Mouse (Mus musculus): Measurements from ENCODE around the gene Abcb9. TPM values are rescaled to one million over a fixed set of nuclear protein-coding genes. Genes with fewer than 3 reads are reported as not detected.

Abcb9 gene
- total RNA-seq, 2 experiments from 2014 or later, result 43.8 to 45.5 TPM

DNA sequence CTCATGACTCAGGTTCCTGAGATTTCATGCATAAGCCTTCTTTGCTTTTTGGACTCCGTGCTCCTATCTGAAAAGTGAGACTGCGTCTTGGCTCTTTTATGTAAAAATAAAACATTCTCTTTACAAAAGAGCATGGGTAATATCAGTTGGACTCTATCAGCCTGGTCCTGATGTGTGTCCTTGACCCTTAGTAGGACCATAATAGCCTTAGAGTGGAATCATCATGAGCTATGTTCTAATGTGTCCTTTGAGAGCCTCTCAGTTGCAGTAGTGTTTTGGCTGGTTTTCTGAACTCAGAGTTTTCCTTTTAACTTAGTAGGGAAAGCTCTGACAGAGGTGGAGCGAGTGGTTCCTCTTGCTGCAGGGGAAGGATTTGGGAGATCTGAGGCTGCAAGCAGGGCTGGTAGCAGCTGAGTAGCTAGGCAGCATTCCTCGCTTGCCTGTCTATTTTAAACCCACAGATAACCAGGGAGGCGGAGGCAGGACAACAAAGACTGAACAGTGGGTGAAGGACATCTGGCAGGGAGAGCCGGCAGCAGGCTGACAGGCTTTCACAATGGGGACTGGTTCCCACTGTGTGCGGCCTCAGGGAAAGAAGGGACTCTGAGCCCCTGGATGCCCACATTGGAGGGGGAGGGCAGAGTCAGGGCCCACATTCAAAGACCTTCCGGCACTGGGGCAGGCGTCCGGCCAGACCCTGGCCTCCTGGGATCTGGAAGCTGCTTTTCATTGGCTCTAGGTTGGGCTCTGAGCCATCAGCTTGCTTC is 52.2 kb downstream of the Abcb9 start:
- peak; percentile 83 to 85 for DNase-seq (ENCODE audit: extremely low spot score in 1 of 2, low spot score in 2 of 2)

GRCm38 (mm10) chr5:124041097-124041496 is 54.5 kb downstream of the Abcb9 start:
- intact Hi-C loops (cut with DNase I), result no loop called here

More for the DNA sequence above, 52.2 kb downstream of the Abcb9 start:
- intact Hi-C loops (cut with DNase I), result no loop called here

DNA sequence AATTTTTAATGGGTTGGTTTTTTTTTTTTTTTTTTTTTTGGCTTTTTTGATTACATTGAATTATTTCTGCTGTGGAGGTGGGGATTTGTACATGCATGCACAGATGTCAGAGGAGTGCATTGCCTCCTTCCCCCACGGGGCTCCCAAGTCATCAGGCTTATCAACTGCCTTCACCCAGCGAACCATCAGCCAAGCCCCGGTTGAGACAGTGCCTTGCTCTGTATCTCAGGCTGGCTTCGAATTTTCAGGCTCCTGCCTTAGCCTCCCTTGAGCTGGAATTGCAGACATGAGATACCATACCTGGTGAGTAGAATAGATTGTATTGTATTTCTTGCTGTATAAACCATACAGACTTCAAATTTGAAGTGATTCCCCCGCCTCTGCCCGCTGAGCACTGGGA is 56.0 kb downstream of the Abcb9 start:
- intact Hi-C loops (cut with DNase I), result no loop called here

More at GRCm38 (mm10) chr5:124041097-124041496, 54.5 kb downstream of the Abcb9 start:
- DNase-seq (ENCODE audit: extremely low spot score in 1 of 2, low spot score in 2 of 2), result no peak

DNA sequence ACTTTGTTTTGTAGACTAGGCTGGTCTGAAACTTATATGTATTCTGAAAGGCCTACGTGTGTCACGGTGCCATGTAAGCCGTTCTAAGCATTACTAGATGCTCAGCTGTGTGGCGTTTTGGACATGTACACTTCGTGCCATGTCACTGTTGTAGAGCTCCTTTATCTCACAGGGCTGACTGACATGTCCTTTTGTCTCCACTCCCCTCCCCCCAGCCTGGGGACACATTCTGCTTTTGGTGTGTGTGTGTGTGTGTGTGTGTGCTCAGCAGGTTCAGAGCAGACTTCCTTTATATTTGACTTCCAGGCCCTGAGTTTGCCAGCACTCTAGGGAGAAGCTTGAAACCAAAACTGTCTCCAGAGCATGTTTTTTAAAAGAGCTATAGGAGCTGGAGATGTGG is 58.8 kb downstream of the Abcb9 start:
- peak in 1 of 2 experiments; percentile 68 for DNase-seq (ENCODE audit: extremely low spot score in 1 of 2, low spot score in 2 of 2)
- intact Hi-C loops (cut with DNase I), result no loop called here

More for the DNA sequence above, 56.0 kb downstream of the Abcb9 start:
- no peak for DNase-seq (ENCODE audit: extremely low spot score in 1 of 2, low spot score in 2 of 2)

DNA sequence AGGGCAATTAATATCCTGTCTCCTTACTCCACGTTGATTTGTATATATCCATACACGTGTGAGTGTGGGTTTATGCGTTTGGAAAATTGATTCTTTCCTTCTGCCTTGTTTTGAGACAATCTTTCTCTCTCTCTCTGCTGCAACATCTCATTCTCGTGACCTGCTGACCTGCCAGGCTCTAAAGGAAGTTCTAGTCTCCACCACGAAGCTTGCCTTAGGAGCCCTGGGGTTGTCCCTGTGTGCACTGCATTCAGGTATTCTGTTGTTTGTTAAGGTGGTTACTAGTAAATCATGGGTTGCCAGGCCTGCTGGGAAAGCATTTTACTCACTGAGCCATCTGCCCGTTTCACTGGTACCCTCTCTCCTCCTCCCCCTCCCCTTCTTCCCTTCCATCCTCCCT is 59.3 kb downstream of the Abcb9 start:
- intact Hi-C loops (cut with DNase I), result no loop called here
- no peak for DNase-seq (ENCODE audit: extremely low spot score in 1 of 2, low spot score in 2 of 2)

- intact Hi-C loops (cut with DNase I), result no loop called here
- no peak for DNase-seq (ENCODE audit: extremely low spot score in 1 of 2, low spot score in 2 of 2)
Measured at GRCm38 (mm10) chr5:124035806-124036205, 59.8 kb downstream of the Abcb9 start.

GRCm38 (mm10) chr5:124035406-124035805 is 60.2 kb downstream of the Abcb9 start:
- no peak for DNase-seq (ENCODE audit: extremely low spot score in 1 of 2, low spot score in 2 of 2)
- intact Hi-C loops (cut with DNase I), result no loop called here

DNA sequence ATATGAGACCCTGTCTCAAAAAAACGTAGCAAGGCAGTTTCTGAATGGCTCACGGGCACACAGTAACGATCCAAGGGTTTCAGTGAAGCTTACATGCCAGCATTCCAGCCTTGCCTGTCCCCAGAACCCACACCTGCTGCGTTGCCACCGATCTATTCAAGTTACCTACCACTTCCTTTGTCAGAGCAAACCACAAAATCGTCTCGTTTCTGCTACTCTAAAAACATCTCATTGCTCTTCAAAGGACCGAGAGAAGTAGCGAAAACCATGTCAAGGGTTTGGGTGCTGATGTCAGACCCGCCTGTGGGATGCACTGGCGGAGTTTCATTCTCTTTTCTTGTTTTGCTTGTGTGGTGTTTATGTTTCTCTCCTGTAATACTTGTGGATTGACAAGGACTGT is 61.1 kb downstream of the Abcb9 start:
- intact Hi-C loops (cut with DNase I), result no loop called here
- DNase-seq (ENCODE audit: extremely low spot score in 1 of 2, low spot score in 2 of 2), result no peak

DNA sequence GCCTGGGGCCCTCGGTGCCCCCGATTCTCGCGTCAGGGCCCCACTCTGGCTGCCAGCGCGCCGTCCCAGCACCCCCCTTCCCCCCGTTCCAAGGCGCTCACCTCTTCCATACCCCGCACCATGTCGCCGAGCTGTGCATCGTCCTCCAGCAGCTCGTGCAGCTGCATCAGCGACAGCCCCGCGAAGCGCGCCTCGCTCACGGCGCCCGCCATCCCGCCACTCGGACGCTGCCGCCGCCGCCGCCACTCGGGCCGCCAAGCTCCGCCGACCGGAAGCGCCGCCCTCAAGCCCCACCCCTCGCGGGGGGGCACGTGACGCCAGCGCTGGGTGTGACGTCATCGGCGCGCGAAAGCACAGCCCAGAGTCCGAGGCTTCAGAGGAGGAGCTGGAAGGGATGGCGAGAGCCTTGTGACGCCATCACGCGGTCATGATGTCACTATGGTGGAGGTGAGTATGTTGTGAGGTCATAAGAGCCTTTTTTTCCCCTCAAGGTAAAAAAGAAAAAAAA is 63.5 kb downstream of the Abcb9 start, which contains the start of gene Vps37b:
Vps37b (minus strand) TSS at position 270 of the 508 bp plus-strand sequence.
- peak; percentile 85 to 94 for DNase-seq (ENCODE audit: extremely low spot score in 1 of 2, low spot score in 2 of 2)
- intact Hi-C loops (cut with DNase I), result no loop called here

- no peak for DNase-seq (ENCODE audit: extremely low spot score in 1 of 2, low spot score in 2 of 2)
- intact Hi-C loops (cut with DNase I), result no loop called here
Measured at GRCm38 (mm10) chr5:124031068-124031955, 64.3 kb downstream of the Abcb9 start.

GRCm38 (mm10) chr5:124030386-124031067 is 65.1 kb downstream of the Abcb9 start:
- no peak for DNase-seq (ENCODE audit: extremely low spot score in 1 of 2, low spot score in 2 of 2)
- intact Hi-C loops (cut with DNase I), result no loop called here

GRCm38 (mm10) chr5:124029220-124030035 is 66.2 kb downstream of the Abcb9 start:
- DNase-seq (ENCODE audit: extremely low spot score in 1 of 2, low spot score in 2 of 2), result no peak
- intact Hi-C loops (cut with DNase I), result no loop called here

- intact Hi-C loops (cut with DNase I), result no loop called here
Measured at GRCm38 (mm10) chr5:124028680-124029079, 66.9 kb downstream of the Abcb9 start.

DNA sequence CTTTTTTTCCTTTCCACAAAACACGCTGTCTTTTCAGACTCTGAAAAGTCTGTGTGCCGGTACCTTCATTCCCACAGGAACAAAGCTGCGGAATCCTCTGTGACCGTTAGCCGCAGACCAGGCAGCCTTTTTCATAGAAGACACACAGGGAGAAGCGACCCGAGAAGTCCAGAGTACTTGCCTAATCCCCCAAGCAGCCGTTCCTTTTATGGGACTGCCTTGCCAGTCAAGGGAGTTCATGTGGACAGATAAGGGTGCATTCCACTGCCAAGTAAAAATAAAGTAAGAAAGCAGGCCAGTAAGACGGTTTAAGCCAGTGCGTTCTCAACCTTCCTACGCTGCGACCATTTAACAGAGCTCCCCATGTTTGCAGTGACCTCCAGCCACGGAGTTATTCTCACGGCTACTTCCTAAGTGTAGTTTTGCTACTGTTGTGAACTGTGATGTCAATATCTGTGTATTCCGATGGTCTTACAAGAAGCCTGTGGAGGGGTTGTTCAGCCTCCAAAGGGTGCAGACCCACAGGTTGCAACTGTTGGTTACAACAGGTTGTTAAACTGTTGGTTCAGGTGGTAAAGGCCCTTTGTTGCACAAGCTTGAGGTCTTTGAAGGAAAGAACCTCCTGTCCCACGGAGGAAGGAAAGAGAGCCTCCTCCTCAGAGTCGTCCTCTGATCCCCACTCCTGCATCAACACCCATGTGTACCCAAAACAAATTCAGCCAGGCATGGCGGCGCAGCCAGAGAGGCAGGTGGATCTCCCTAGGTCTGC is 67.7 kb downstream of the Abcb9 start:
- no peak for DNase-seq (ENCODE audit: extremely low spot score in 1 of 2, low spot score in 2 of 2)
- intact Hi-C loops (cut with DNase I), result no loop called here

More at GRCm38 (mm10) chr5:124028680-124029079, 66.9 kb downstream of the Abcb9 start:
- no peak for DNase-seq (ENCODE audit: extremely low spot score in 1 of 2, low spot score in 2 of 2)

- DNase-seq (ENCODE audit: extremely low spot score in 1 of 2, low spot score in 2 of 2), result no peak
- intact Hi-C loops (cut with DNase I), result no loop called here
Measured at GRCm38 (mm10) chr5:124026568-124026967, 69.0 kb downstream of the Abcb9 start.

DNA sequence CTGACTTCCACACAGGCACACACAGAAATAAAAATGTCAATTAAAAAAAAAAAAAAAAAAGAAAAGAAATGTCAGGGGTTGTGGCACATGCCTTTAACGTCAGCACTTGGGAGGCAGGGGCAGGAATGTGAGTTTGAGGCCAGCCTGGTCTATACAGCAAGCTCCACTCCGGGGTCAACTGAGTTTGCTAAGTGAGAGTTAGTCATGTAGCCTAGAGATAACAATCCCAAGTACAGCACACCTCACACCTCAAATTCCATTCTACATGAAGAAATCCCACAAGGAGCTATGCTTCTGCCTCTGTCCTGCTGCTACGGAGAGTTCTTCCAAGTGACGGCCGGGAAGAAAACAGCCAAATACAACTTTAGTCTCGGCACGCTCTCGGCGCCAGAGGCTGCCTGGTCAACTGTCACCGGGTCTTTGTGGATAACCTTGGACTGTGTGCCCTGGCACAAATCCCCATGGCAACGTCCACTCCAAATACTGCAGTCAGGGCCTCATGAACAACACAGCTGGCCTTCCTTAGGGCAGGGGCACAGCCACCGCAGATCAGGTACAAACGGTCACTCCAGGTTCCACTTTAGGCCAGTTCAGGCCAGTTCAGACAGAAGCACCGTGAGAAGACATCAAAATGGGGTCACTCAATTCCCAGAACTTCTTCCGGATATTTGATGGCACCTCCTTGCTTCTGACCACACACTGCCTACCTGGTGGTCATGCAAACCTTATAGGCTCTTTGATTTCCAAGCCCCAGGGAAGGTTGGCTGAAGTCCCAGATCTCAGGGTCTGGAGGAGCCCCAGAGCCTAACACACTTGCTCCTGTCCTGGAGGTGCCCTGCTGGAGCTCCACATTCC is 69.8 kb downstream of the Abcb9 start:
- DNase-seq (ENCODE audit: extremely low spot score in 1 of 2, low spot score in 2 of 2), result no peak
- intact Hi-C loops (cut with DNase I), result no loop called here

- DNase-seq (ENCODE audit: extremely low spot score in 1 of 2, low spot score in 2 of 2), result no peak
- intact Hi-C loops (cut with DNase I), result no loop called here
Measured at GRCm38 (mm10) chr5:124025146-124025545, 70.5 kb downstream of the Abcb9 start.

Data from left cerebral cortex, postnatal 10 days (tissue).